29 mouse cellular contexts compared by ENCODE assay signal in the genomic region with DNA sequence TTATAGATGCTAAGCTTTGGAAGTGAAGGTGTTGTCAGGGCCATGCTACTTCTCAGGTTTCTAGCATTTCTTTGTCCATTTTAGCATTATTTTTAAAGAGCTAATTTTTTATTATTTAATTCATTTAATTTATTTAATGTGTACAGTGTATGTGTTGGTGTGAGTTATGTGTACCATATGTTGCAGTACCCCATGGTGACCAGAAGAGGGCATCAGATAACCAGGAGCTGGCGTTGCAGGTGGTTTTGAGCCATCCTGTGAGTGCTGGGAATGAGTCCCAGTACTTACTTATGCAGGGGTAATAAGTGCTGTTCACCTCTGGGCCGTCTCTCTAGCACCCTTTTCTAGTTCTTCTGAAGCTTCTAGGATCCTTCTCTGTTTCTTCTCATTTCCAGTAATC. TPM values are rescaled to one million over a fixed set of nuclear protein-coding genes. Genes with fewer than 3 reads are reported as not detected.
DNase-seq lines count a peak whose midpoint lies in the region; ATAC-seq and TF ChIP-seq lines count a peak whose summit lies in the region.
"Had no signal": no experiment of that assay in that cellular context is flagged by ENCODE, and none has a peak within 500 bp of the region (broad histone marks: within the 10 kb centered on the region; RNA-seq: fewer than 3 reads in every experiment).

No protein-coding gene starts in this region.

- DNase-seq in gastrocnemius, adult 2 months = no peak
- DNase-seq in gastrocnemius, postnatal 36 days = no peak
- no peak for DNase-seq in layer of hippocampus, adult 2 months (ENCODE audit: low spot score in 2 of 2)
- DNase-seq in layer of hippocampus, adult 9-10 months (ENCODE audit: low spot score) = no peak
- DNase-seq in testis, postnatal 10 days (ENCODE audit: low spot score) = no peak
- no peak for DNase-seq in adrenal gland, postnatal 14 days
- DNase-seq: adrenal gland, adult 2 months; cerebellum, adult 18-20 months; heart, adult 18-20 months; heart, postnatal 14 days; kidney, adult 8-10 months; layer of hippocampus, postnatal 36 days; left cerebral cortex, postnatal 4 days; lung, postnatal 4 days; right cerebral cortex, postnatal 14 days; thymus, postnatal 36 days had no signal

- no peaks in the 10 kb centered on the region for H3K27me3 ChIP-seq in testis, adult 2 months (ENCODE audit: control insufficient read depth, insufficient read depth, low read length)
- H3K27me3 ChIP-seq: CH12.LX; forebrain, embryonic 15.5 days; neural tube, embryonic 13.5 days had no signal

- no peak for TF ChIP-seq POLR2A in testis, adult 2 months (IDR thresholded peaks at IDR 0.05; ENCODE audit: control insufficient read depth, low read depth, low read length)

- H3K36me3 ChIP-seq in testis, adult 2 months (ENCODE audit: control insufficient read depth, insufficient read depth, low read length) = peaks cover 5% of the 10 kb centered on the region
- H3K36me3 ChIP-seq: forebrain, embryonic 15.5 days had no signal

- peak; percentile 40 for TF ChIP-seq CTCF in gastrocnemius, adult 2 months (IDR thresholded peaks at IDR 0.05)
- TF ChIP-seq CTCF in layer of hippocampus, adult 2 months (conservative IDR thresholded peaks at IDR 0.05) = peak; percentile 59
- peak; percentile 55; the same call in 1 of the 2 replicates for TF ChIP-seq CTCF in testis, adult 2 months (IDR thresholded peaks at IDR 0.05; ENCODE audit: control insufficient read depth, insufficient read depth, insufficient replicate concordance, low read depth, low read length)

- H3K4me3 ChIP-seq in gastrocnemius, adult 2 months = no peak overlapping the region
- no peak overlapping the region for H3K4me3 ChIP-seq in layer of hippocampus, adult 2 months
- H3K4me3 ChIP-seq in testis, adult 2 months (ENCODE audit: control insufficient read depth, low read depth, low read length) = no peak overlapping the region
- H3K4me3 ChIP-seq: embryonic facial prominence, embryonic 10.5 days; erythroblast, embryonic 14.5 days; forebrain, embryonic 15.5 days; neural tube, embryonic 13.5 days had no signal

- ATAC-seq in inflammation-experienced regulatory T-cells, adult 6 months = no peak
- ATAC-seq: forebrain, embryonic 15.5 days had no signal

- no peaks in the 10 kb centered on the region for H3K4me1 ChIP-seq in testis, adult 2 months (ENCODE audit: control insufficient read depth, insufficient read depth, low read length)
- H3K4me1 ChIP-seq: embryonic facial prominence, embryonic 10.5 days; forebrain, embryonic 15.5 days; neural tube, embryonic 13.5 days had no signal

- intact Hi-C loops in gastrocnemius, adult 2 months (cut with DNase I) = no loop called here
- intact Hi-C loops in gastrocnemius, postnatal 36 days (cut with DNase I) = no loop called here

- no peak overlapping the region for H3K27ac ChIP-seq in gastrocnemius, adult 2 months
- no peak overlapping the region for H3K27ac ChIP-seq in layer of hippocampus, adult 2 months
- H3K27ac ChIP-seq in testis, adult 2 months (ENCODE audit: control insufficient read depth, insufficient read depth, low read depth, low read length) = no peak overlapping the region
- H3K27ac ChIP-seq: embryonic facial prominence, embryonic 10.5 days; forebrain, embryonic 15.5 days; hindbrain, embryonic 14.5 days; neural tube, embryonic 13.5 days had no signal

RNA-seq across cellular contexts. Expression of a gene that starts 19.6 kb away (rescaled TPM):
- 10 to 100 TPM in 1 of 2 experiments, 1 to 10 TPM in 1; 9.5 to 11.5 TPM for total RNA-seq in gastrocnemius, adult 2 months (2021)
- total RNA-seq in gastrocnemius, postnatal 36 days (2021) = 1 to 10 TPM; 6.8 to 8.7 TPM
- 10 to 100 TPM; 21.0 to 26.6 TPM for total RNA-seq in layer of hippocampus, adult 2 months (2021)
- 49.7 and 55.3 TPM in 2 replicates for polyA plus RNA-seq in testis, adult 2 months (2012; rRNA removed)
- 14.3 and 18.7 TPM in 2 replicates for total RNA-seq in adrenal gland, postnatal 14 days (2021)
- 10 to 100 TPM in 2 of 3 experiments, 1 to 10 TPM in 1; 9.0 to 16.0 (median 12.0) TPM for polyA plus RNA-seq in inflammation-experienced regulatory T-cells, adult 6 months (2017; shearing (Covaris generic))
- polyA plus RNA-seq: erythroblast, embryonic 14.5 days had no signal

RNA-seq across cellular contexts. Expression of a gene that starts 25.6 kb away (rescaled TPM):
- total RNA-seq in gastrocnemius, adult 2 months (2021) = 10 to 100 TPM; 32.2 to 39.1 TPM
- total RNA-seq in gastrocnemius, postnatal 36 days (2021) = 10 to 100 TPM; 31.3 to 33.2 TPM
- total RNA-seq in layer of hippocampus, adult 2 months (2021) = 10 to 100 TPM; 34.3 to 34.5 TPM
- 96.7 and 131 TPM in 2 replicates for polyA plus RNA-seq in testis, adult 2 months (2012; rRNA removed)
- 37.6 and 46.1 TPM in 2 replicates for total RNA-seq in adrenal gland, postnatal 14 days (2021)
- 10 to 100 TPM; 19.6 to 37.9 (median 37.9) TPM for polyA plus RNA-seq in inflammation-experienced regulatory T-cells, adult 6 months (2017; shearing (Covaris generic))

RNA-seq across cellular contexts. Expression of a gene that starts 41.0 kb away (rescaled TPM):
- total RNA-seq in gastrocnemius, adult 2 months (2021) = not detected
- not detected for total RNA-seq in gastrocnemius, postnatal 36 days (2021)
- total RNA-seq in layer of hippocampus, adult 2 months (2021) = not detected
- not detected in 2 replicates for polyA plus RNA-seq in testis, adult 2 months (2012; rRNA removed)
- not detected in 2 replicates for total RNA-seq in adrenal gland, postnatal 14 days (2021)
- polyA plus RNA-seq in inflammation-experienced regulatory T-cells, adult 6 months (2017; shearing (Covaris generic)) = not detected
- total RNA-seq: adrenal gland, adult 2 months; CH12.LX; gastrocnemius, adult 18-20 months; heart, adult 18-20 months; heart, postnatal 14 days; layer of hippocampus, postnatal 36 days; left cerebral cortex, postnatal 4 days had no signal
- polyA plus RNA-seq: adrenal gland, adult 2 months; embryonic facial prominence, embryonic 10.5 days; erythroblast, embryonic 14.5 days; forebrain, embryonic 15.5 days; hindbrain, embryonic 14.5 days; large intestine, adult 2 months; liver, embryonic 11.5 days; midbrain, embryonic 11.5 days; neural tube, embryonic 13.5 days; spleen, adult 2 months had no signal
